Mouse (Mus musculus) hindbrain, embryonic 14.5 days (tissue): ENCODE measurements around the gene Tex22. TPM values are rescaled to one million over a fixed set of nuclear protein-coding genes. Genes with fewer than 3 reads are reported as not detected.

ENCODE experiments used
- ATAC-seq: fragments of 200-750 bp; cut with Nextera tagmentation; 2 replicates; pipeline ENCODE4 v1.8.0; 2017; ENCODE audit warnings: moderate number of reproducible peaks, mild to moderate bottlenecking, moderate TSS enrichment, moderate library complexity; ENCODE audit not compliant: low FRiP score
- DNase-seq: peaks from one replicate; pipeline ENCODE4 v3.0.0-alpha.2; 2015; ENCODE audit warnings: low spot score
- H3K27ac ChIP-seq: fragments of 300-500 bp; sonication (generic); 2 replicates; pipeline ENCODE4 v1.5.1; 2014; ENCODE audit warnings: mild to moderate bottlenecking, moderate library complexity
- H3K27me3 ChIP-seq: fragments of 300-500 bp; sonication (generic); 2 replicates; pipeline ENCODE4 v1.6.1; 2014; ENCODE audit warnings: mild to moderate bottlenecking, low read length, mixed read lengths; ENCODE audit not compliant: control insufficient read depth, insufficient read depth
- H3K36me3 ChIP-seq: fragments of 300-500 bp; sonication (generic); replicated peaks from 2 replicates; pipeline ENCODE4 v1.6.1; 2014; ENCODE audit not compliant: control insufficient read depth, insufficient read depth
- H3K4me1 ChIP-seq: fragments of 300-500 bp; sonication (generic); replicated peaks from 2 replicates; pipeline ENCODE4 v1.6.1; 2014; ENCODE audit warnings: antibody characterized with exemption, low read length, mixed read lengths; ENCODE audit not compliant: control insufficient read depth, insufficient read depth
- H3K4me2 ChIP-seq: fragments of 300-500 bp; sonication (generic); replicated peaks from 2 replicates; pipeline ENCODE4 v1.6.1; 2014; ENCODE audit warnings: mild to moderate bottlenecking, moderate library complexity
- H3K4me3 ChIP-seq: fragments of 300-500 bp; sonication (generic); replicated peaks from 2 replicates; pipeline ENCODE4 v1.5.1; 2014; ENCODE audit warnings: mild to moderate bottlenecking, low read length
- H3K9ac ChIP-seq: fragments of 300-500 bp; sonication (generic); 2 replicates; pipeline ENCODE4 v1.6.1; 2014
- H3K9me3 ChIP-seq: fragments of 300-500 bp; sonication (generic); 2 replicates; pipeline ENCODE4 v1.6.1; 2016; ENCODE audit warnings: low read length; ENCODE audit not compliant: control insufficient read depth
- WGBS: fragments of 180-500 bp; shearing (Covaris S2); extraction: QIAGEN DNeasy Blood & Tissue Kit; methylation state at CpG from one replicate; pipeline ENCODE4 v1.1.7; 2014; 5-methylcytosine and 5-hydroxymethylcytosine counted together
- polyA plus RNA-seq: library from polyadenylated mRNA; unstranded; fragments of >200 nt; fragmentation: Nextera tagmentation; extraction: Ambion mirVana; gene quantifications from 2 replicates; pipeline ENCODE4 v1.2.1, GENCODE M21; 2014

The Tex22 gene
- polyA plus RNA-seq, 1 experiment from 2014 or later: 0.40 TPM

DNA sequence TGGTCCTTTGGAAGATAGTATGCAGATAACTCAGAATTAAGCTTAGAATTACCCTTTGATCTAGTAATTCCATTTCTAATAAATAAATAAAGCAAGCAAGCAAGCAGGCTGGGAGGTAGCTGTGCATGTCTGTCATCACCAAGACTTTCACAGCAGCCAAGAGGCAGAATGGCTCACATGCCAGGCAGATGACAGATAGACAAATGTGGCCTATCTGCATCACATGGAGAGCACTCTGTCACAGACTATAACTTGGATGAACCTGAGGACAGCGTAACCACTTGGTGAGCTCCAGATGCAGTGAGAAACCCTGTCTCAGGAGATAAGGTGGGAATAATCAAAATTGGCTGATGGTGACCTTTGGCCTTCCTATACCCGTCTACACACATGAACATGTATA lies 39.2 kb upstream of the Tex22 start:
- H3K9me3 ChIP-seq: no peaks in the 10 kb centered on the region
- H3K36me3 ChIP-seq: no peaks in the 10 kb centered on the region
- no peak overlapping the region for H3K27ac ChIP-seq
- H3K4me1 ChIP-seq: peaks cover 21% of the 10 kb centered on the region
- no peak overlapping the region for H3K9ac ChIP-seq
- 81% methylated on average over 2 of the region's 2 CpGs for WGBS
- no peak overlapping the region for H3K4me2 ChIP-seq
- no peaks in the 10 kb centered on the region for H3K27me3 ChIP-seq
- H3K4me3 ChIP-seq: no peak overlapping the region
- no peak for ATAC-seq
- DNase-seq: no peak

DNA sequence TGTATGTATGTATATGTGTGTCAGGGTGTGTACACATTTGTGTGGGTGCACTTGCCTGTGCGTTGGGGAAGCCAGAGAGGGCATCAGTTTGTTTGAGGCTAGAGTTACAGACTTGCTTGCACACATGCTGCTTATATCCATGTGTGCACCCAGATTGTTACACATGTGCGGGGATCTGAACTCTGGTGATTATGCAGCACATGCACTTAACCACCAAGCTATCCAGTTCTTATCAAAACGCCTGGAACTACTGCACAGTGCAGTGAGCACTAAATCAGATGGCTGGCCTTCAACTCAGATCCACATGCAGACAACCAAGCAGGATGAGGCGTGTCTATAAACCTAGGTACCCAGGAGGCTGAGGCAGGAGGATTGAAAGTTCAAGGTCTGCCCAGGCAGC lies 37.3 kb upstream of the Tex22 start:
- H3K9me3 ChIP-seq: no peaks in the 10 kb centered on the region
- DNase-seq (no peak), ATAC-seq (no peak)
- WGBS: 95% methylated on average over 4 of the region's 4 CpGs
- H3K9ac ChIP-seq: no peak overlapping the region
- H3K27ac ChIP-seq: no peak overlapping the region
- H3K4me2 ChIP-seq: no peak overlapping the region
- H3K4me1 ChIP-seq: peaks cover 34% of the 10 kb centered on the region
- H3K36me3 ChIP-seq: no peaks in the 10 kb centered on the region
- no peak overlapping the region for H3K4me3 ChIP-seq
- no peaks in the 10 kb centered on the region for H3K27me3 ChIP-seq

DNA sequence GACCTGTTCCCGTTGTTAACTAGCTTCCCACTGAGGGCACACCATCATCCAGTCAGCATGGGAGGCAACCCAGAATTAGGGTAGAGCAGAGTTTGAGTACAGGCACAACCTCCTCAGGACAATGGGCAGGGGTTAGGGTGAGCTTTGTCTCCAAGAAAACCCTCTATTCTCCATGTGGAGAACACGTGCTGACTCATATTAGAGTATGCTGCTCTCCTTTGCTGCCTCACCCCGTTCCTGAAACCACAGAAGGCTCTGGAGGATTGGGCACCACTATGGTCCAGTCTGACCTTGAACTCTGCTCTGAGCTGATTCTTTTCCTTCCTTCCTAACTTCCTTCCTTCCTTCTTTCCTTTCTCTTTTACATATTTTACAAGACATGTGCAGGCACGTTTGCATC lies 35.9 kb upstream of the Tex22 start:
- Histone ChIP-seq H3K36me3 (no peaks in the 10 kb centered on the region), H3K9me3 (no peaks in the 10 kb centered on the region), H3K4me2 (no peak overlapping the region), H3K27ac (no peak overlapping the region), H3K4me3 (no peak overlapping the region), H3K9ac (no peak overlapping the region), H3K4me1 (peaks cover 27% of the 10 kb centered on the region), H3K27me3 (no peaks in the 10 kb centered on the region)
- ATAC-seq (no peak), DNase-seq (no peak)
- WGBS: 90% methylated on average over 4 of the region's 4 CpGs

DNA sequence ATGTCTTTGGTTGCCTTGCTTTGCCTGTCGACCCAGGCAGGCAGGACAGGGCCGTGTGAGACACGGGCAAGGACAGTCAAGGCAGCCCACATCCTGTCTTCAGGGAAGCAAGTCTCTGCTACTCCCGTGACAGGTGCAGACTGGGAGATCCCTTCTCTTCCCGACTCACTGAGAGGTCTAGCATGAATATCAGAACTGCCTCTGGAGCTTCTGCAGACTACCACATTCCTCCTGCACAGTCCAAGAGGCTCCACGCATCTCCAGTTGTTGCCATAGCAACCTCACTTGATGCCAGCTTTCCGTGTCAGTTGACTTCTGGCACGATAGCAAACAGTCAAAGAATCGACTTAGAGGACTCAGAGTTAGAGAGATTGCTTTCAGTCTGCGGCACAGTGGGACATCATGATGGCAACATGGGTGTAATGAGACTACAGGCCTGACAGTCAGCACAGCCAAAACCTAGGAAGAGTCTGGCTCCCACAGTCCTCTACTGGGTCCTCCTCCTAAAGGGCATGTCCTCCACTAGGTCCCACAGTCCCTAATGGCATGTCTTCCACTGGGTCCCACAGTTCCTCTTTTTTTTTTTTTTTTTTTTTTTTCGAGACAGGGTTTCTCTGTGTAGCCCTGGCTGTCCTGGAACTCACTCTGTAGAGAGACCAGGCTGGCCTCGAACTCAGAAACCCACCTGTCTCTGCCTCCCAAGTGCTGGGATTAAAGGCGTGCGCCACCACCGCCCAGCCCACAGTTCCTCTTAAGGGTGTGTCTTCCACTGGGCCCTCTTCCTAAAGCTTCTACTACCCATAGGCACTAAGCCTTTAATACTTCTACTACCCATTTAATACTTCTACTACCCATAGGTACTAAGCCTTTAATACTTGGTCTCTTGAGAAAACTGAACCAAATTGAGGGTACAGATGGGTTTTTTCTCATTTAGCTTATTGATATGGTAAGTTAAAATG lies 32.5 kb upstream of the Tex22 start:
- WGBS: 43% methylated on average over 14 of the region's 15 CpGs
- Histone ChIP-seq H3K4me1 (peaks cover 21% of the 10 kb centered on the region), H3K4me3 (no peak overlapping the region), H3K9ac (no peak overlapping the region), H3K36me3 (peaks cover 19% of the 10 kb centered on the region), H3K4me2 (peak overlapping the region; percentile 15), H3K27me3 (no peaks in the 10 kb centered on the region), H3K9me3 (no peaks in the 10 kb centered on the region), H3K27ac (peak overlapping the region; percentile 62)
- ATAC-seq: peak; percentile 83
- peak; percentile 80 for DNase-seq

DNA sequence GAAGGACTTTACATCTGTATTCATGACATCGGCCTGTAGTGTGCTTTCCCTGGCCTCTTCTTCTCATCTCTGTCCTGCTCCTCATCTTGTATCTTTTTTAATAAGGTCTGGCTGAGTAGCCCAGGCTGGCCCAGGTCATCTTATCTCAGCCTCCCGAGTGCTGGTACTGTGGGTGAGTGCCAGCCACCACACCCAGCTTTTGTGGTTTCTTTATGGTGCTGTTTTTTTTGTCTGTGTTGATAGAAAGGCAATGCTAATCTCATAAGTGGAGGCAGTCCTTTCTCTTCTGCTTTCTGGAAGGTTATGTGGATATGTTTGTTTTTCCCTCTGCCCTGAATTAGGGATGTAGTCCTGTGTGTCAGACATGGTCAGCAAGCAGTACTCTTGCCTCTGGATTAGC lies 31.8 kb upstream of the Tex22 start:
- no peak overlapping the region for H3K4me2 ChIP-seq
- no peak overlapping the region for H3K27ac ChIP-seq

DNA sequence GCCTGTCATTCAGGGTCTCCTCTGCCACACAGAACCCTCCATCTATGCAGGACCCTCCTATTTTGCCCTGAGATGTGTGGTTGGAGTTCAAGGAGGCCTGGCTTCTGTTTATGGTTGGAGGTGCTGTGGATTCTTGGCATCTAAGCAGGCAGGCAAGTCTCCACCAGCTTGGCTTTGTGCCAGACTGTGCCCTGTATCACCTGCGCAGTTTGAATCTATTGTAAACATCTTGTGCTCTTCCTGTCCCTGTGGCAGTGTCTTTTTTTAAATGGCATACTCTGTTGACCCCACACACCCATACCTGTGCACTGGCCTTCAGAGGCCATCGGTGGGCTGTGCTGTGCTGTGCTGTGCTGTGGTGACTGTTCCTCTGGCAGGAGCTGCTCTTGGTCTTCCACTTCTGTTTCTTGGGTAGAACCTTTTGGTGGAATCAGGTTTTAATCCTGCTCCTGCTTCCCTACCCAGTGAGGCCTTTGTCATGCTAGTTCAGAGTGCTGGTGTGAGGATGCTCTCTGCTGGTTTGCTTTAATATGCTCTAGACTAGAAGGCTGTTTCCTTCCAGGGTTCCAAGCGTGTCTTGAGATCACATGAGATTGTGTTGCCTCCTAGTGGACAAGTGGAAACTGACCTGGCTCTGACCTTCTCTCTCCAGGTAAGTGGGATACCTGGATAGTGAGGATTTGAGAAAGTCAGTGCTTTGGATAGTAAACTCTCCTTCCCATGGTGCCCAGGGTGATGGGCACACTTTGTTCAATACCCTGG lies 29.2 kb upstream of the Tex22 start:
- DNase-seq (no peak), ATAC-seq (no peak)
- peaks cover 50% of the 10 kb centered on the region for H3K36me3 ChIP-seq
- no peak overlapping the region for H3K4me3 ChIP-seq
- no peak overlapping the region; the same call in 1 of the 2 replicates for H3K27ac ChIP-seq
- 84% methylated on average over 3 of the region's 3 CpGs for WGBS
- H3K9ac ChIP-seq: no peak overlapping the region
- no peak overlapping the region for H3K4me2 ChIP-seq
- H3K27me3 ChIP-seq: no peaks in the 10 kb centered on the region
- peaks cover 21% of the 10 kb centered on the region for H3K4me1 ChIP-seq
- H3K9me3 ChIP-seq: no peaks in the 10 kb centered on the region

More for the DNA sequence above, 31.8 kb upstream of the Tex22 start:
- Histone ChIP-seq H3K4me1 (peaks cover 21% of the 10 kb centered on the region), H3K36me3 (peaks cover 27% of the 10 kb centered on the region), H3K27me3 (no peaks in the 10 kb centered on the region), H3K9ac (no peak overlapping the region), H3K4me3 (no peak overlapping the region), H3K9me3 (no peaks in the 10 kb centered on the region)
- DNase-seq: no peak
- 82% methylated on average over 2 of the region's 2 CpGs for WGBS
- ATAC-seq: no peak

DNA sequence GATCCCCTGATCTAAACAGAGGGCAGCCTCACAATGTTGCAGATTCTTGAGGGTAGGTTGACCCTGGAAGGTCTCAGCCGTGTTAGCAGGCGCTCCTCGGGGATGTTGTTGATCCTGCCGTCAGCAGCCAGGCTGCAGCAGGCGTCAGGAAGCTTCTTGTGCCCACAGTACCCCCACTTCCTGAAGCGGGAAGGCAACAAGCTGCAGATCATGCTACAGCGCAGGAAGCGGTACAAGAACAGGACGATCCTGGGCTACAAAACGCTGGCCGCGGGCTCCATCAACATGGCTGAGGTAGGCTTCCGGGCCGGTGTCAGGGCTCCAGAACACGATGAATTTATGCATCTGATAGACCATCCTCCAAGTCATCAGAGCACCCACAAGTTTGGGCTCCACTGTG lies 27.4 kb upstream of the Tex22 start:
- no peaks in the 10 kb centered on the region for H3K9me3 ChIP-seq
- H3K4me3 ChIP-seq: no peak overlapping the region
- peaks cover 68% of the 10 kb centered on the region for H3K36me3 ChIP-seq
- DNase-seq (no peak), ATAC-seq (no peak)
- WGBS: 95% methylated on average over 15 of the region's 15 CpGs
- H3K4me2 ChIP-seq: no peak overlapping the region
- H3K9ac ChIP-seq: no peak overlapping the region
- no peak overlapping the region for H3K27ac ChIP-seq
- H3K27me3 ChIP-seq: no peaks in the 10 kb centered on the region
- 0 out of 2 replicates have a peak, but pooled peaks cover 6% of the 10 kb centered on the region for H3K4me1 ChIP-seq

DNA sequence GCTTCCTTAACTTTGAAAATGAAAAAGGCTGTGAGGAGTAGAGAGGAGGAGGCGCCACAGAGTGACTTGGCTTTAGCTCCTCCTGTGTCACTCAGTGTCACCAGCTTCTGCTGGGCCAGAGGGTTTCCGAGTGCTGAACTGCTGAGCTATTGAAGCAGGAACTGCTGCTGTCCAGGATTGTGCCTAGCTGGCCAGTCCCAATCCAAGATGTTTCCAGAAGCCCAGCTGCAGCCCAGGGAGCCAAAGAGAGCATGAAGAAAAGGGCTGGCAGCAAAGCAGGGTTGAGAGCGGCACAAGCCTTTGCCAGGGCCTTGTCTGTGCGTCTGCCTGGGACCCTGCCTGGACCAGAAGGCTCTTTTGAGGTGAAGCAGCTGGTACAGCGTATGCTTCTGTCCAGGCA lies 26.2 kb upstream of the Tex22 start:
- H3K4me1 ChIP-seq: no peaks in the 10 kb centered on the region
- H3K27me3 ChIP-seq: no peaks in the 10 kb centered on the region
- ATAC-seq (no peak), DNase-seq (no peak)
- H3K4me3 ChIP-seq: no peak overlapping the region
- H3K27ac ChIP-seq: no peak overlapping the region
- WGBS: 88% methylated on average over 5 of the region's 5 CpGs
- peaks cover 81% of the 10 kb centered on the region for H3K36me3 ChIP-seq
- no peak overlapping the region for H3K9ac ChIP-seq
- H3K9me3 ChIP-seq: no peaks in the 10 kb centered on the region
- H3K4me2 ChIP-seq: no peak overlapping the region

DNA sequence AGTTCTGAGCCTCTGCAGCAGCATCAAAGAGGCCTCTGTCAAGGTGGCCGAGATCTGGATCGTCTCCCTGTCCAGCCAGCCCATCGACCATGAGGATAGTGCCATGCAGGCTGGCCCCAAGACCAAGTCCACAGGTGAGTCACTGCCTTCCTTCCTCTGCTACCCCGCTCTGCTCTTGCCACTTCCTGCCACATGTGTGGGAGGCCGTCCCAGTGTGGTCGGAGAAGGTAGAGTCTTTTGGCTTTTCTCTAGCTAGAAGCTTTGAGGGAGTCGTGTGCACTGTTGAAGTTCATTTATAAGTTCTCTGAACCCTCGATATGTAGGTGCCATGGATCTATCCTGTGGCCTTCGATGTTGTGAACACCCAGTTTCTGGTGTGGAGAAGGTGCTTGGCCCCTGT lies 24.5 kb upstream of the Tex22 start:
- Histone ChIP-seq H3K4me2 (no peak overlapping the region), H3K4me1 (no peaks in the 10 kb centered on the region), H3K36me3 (peaks cover 97% of the 10 kb centered on the region), H3K27ac (no peak overlapping the region), H3K9me3 (no peaks in the 10 kb centered on the region), H3K9ac (no peak overlapping the region), H3K27me3 (no peaks in the 10 kb centered on the region), H3K4me3 (no peak overlapping the region)
- 94% methylated on average over 9 of the region's 9 CpGs for WGBS
- no peak for DNase-seq
- no peak for ATAC-seq
